Mouse (Mus musculus): ENCODE results near the gene Hspb1. TPM values are rescaled to one million over a fixed set of nuclear protein-coding genes. Genes with fewer than 3 reads are reported as not detected.

Gene Hspb1
- polyA plus RNA-seq, 1 experiment from 2014 or later, result 7.3 TPM

DNA sequence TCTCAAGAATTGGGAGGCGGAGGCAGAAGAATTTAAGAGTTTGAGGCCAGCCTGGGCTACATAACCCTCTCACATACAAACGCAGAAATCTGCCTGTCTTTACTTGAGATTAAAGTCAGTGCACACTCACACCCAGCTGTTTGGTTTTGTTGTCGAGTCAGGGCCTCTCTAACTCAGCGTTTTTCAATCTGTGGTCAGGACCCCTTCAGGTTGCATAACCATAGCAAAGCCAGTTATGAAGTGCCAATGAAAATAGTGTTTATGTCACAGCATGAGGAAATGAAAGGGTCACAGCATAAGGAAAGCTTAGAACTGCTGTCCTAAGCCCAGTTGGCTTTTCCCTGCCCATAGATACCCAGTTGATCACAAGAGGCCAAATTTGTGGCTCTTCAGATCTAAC, 19.1 kb downstream of the Hspb1 start:
- 87% methylated on average over 4 of the region's 4 CpGs for WGBS
- no peak overlapping the region for H3K9ac ChIP-seq (replicated peaks; ENCODE audit: low read depth, low read length)
- H3K27me3 ChIP-seq (replicated peaks; ENCODE audit: control insufficient read depth, insufficient read depth, low read length), result no peaks in the 10 kb centered on the region
- ATAC-seq, result no peak
- no peak overlapping the region for H3K4me2 ChIP-seq (ENCODE audit: low read length)
- H3K27ac ChIP-seq (ENCODE audit: low read length), result no peak overlapping the region
- H3K4me3 ChIP-seq (replicated peaks; ENCODE audit: low read length), result no peak overlapping the region
- no peaks in the 10 kb centered on the region for H3K9me3 ChIP-seq (ENCODE audit: control insufficient read depth, low read length)
- peaks cover 27% of the 10 kb centered on the region for H3K4me1 ChIP-seq (replicated peaks; ENCODE audit: control insufficient read depth, insufficient read depth, low read length)
- peaks cover 22% of the 10 kb centered on the region for H3K36me3 ChIP-seq (ENCODE audit: control insufficient read depth, insufficient read depth)

DNA sequence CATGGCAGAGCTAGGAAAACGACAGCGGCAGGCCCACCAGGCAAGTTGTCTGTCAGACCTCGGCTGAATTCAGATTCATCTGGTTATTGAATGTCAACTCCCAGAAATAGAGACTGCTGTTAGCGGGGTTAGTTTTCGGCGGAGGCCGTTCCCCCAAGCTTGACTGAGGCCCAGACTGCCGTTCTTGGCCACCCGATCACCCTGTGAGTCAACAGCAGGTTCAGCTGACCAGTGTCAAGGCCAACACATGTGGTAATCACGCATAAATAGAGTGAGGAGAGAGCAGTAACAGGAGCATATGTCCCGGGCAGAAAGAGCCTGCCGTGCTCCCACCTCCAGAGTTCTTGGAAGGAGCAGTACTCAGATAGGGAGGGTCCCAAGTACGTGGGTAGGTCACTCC, 19.5 kb downstream of the Hspb1 start:
- Histone ChIP-seq H3K36me3 (ENCODE audit: control insufficient read depth, insufficient read depth) (peaks cover 22% of the 10 kb centered on the region), H3K27me3 (replicated peaks; ENCODE audit: control insufficient read depth, insufficient read depth, low read length) (no peaks in the 10 kb centered on the region)
- no peak for ATAC-seq

DNA sequence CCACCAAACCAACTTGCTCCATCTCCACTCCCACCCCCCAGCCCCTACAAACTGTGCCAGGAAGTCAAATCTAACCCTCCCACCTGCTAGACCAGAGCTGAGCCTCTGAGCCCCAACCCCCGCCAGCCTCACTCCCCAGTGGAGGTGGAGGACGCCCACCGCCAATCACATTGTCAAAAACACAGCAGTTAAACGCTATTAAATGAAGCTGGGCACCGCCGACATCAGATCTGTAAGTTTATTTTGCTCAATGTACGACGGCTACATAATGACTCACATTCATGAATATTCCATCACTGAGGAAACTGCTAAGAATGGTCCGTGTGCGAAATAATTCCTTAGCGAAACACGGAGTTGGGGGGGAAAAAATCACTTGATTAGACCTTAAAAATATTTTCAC, 20.5 kb downstream of the Hspb1 start:
- Histone ChIP-seq H3K4me1 (replicated peaks; ENCODE audit: control insufficient read depth, insufficient read depth, low read length) (peaks cover 25% of the 10 kb centered on the region), H3K4me3 (replicated peaks; ENCODE audit: low read length) (no peak overlapping the region), H3K27ac (ENCODE audit: low read length) (no peak overlapping the region), H3K9me3 (ENCODE audit: control insufficient read depth, low read length) (no peaks in the 10 kb centered on the region), H3K36me3 (ENCODE audit: control insufficient read depth, insufficient read depth) (peaks cover 22% of the 10 kb centered on the region), H3K4me2 (ENCODE audit: low read length) (no peak overlapping the region), H3K9ac (replicated peaks; ENCODE audit: low read depth, low read length) (no peak overlapping the region), H3K27me3 (replicated peaks; ENCODE audit: control insufficient read depth, insufficient read depth, low read length) (no peaks in the 10 kb centered on the region)
- ATAC-seq, result no peak
- WGBS, result 43% methylated on average over 12 of the region's 12 CpGs

More for the DNA sequence above, 19.5 kb downstream of the Hspb1 start:
- Histone ChIP-seq H3K4me3 (replicated peaks; ENCODE audit: low read length) (no peak overlapping the region), H3K4me1 (replicated peaks; ENCODE audit: control insufficient read depth, insufficient read depth, low read length) (peaks cover 27% of the 10 kb centered on the region), H3K27ac (ENCODE audit: low read length) (no peak overlapping the region), H3K9me3 (ENCODE audit: control insufficient read depth, low read length) (no peaks in the 10 kb centered on the region), H3K4me2 (ENCODE audit: low read length) (no peak overlapping the region), H3K9ac (replicated peaks; ENCODE audit: low read depth, low read length) (no peak overlapping the region)
- 86% methylated on average over 13 of the region's 13 CpGs for WGBS

DNA sequence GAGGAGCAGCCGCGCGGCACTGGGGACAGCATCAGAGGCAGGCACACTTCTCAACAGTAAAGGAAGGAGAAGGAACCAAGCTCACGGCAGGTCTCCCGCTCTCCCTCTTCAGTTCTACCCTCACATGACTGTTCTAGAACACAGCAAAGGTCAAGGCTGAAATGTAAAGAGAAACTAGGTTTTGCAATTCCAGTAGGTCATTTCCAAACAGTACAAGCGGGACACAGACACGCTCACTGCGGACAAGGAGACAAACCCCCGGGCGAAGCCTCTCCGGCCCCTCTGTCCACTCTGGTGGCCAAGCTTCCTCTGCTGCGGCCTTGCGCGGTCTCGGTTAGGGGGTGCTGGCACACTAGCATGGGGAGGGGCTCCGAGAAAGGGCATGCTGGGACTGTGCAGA, 21.3 kb downstream of the Hspb1 start:
- no peak for ATAC-seq
- no peaks in the 10 kb centered on the region for H3K9me3 ChIP-seq (ENCODE audit: control insufficient read depth, low read length)
- H3K4me3 ChIP-seq (replicated peaks; ENCODE audit: low read length), result no peak overlapping the region
- H3K4me1 ChIP-seq (replicated peaks; ENCODE audit: control insufficient read depth, insufficient read depth, low read length), result peaks cover 17% of the 10 kb centered on the region
- no peak overlapping the region for H3K4me2 ChIP-seq (ENCODE audit: low read length)
- no peak overlapping the region for H3K9ac ChIP-seq (replicated peaks; ENCODE audit: low read depth, low read length)
- peaks cover 22% of the 10 kb centered on the region for H3K36me3 ChIP-seq (ENCODE audit: control insufficient read depth, insufficient read depth)
- no peak overlapping the region for H3K27ac ChIP-seq (ENCODE audit: low read length)
- 93% methylated on average over 16 of the region's 16 CpGs for WGBS
- no peaks in the 10 kb centered on the region for H3K27me3 ChIP-seq (replicated peaks; ENCODE audit: control insufficient read depth, insufficient read depth, low read length)

DNA sequence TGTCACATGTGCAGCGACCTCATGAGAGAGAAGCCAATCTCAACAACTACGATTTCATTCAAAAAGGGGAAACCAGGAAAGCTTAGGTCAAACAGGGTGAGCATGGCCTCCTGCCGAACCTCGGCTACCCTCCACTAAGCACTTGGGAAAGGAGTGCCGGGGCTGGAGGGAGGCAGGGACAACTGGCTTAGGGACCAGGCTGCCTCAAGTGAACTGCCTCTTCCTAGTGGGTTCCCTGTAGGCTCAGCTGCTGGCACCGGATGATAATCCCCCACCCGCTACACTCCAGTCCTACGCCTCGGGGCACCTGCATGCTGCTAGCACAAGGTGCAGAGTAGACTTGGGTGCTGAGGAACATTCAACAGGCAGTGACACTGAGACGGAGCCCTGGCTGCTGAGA, 21.9 kb downstream of the Hspb1 start:
- no peak for ATAC-seq
- no peak overlapping the region for H3K4me2 ChIP-seq (ENCODE audit: low read length)
- H3K9me3 ChIP-seq (ENCODE audit: control insufficient read depth, low read length), result no peaks in the 10 kb centered on the region
- no peak overlapping the region for H3K4me3 ChIP-seq (replicated peaks; ENCODE audit: low read length)
- 82% methylated on average over 10 of the region's 10 CpGs for WGBS
- peaks cover 22% of the 10 kb centered on the region for H3K36me3 ChIP-seq (ENCODE audit: control insufficient read depth, insufficient read depth)
- no peak overlapping the region for H3K27ac ChIP-seq (ENCODE audit: low read length)
- no peak overlapping the region for H3K9ac ChIP-seq (replicated peaks; ENCODE audit: low read depth, low read length)
- H3K27me3 ChIP-seq (replicated peaks; ENCODE audit: control insufficient read depth, insufficient read depth, low read length), result no peaks in the 10 kb centered on the region
- H3K4me1 ChIP-seq (replicated peaks; ENCODE audit: control insufficient read depth, insufficient read depth, low read length), result peaks cover 15% of the 10 kb centered on the region

DNA sequence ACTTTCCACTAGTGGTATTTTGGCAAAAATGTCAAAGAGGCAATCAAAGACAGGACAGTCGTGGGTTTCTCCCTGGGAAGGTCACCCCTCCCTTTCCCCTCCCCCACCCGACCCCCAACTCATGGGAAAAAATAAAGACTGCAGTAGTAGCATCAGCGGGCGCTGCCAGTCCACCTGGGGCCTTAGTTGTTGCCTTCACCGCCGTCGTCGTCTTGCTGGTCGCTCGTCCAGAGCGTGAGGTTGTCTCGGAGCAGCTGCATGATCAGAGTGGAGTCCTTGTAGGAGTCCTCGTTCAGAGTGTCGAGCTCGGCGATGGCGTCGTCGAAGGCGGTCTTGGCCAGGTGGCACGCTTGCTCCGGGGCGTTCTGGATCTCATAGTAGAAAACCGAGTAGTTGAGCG, 23.1 kb downstream of the Hspb1 start:
- no peaks in the 10 kb centered on the region for H3K27me3 ChIP-seq (replicated peaks; ENCODE audit: control insufficient read depth, insufficient read depth, low read length)
- 91% methylated on average over 25 of the region's 25 CpGs for WGBS
- H3K9me3 ChIP-seq (ENCODE audit: control insufficient read depth, low read length), result no peaks in the 10 kb centered on the region
- no peak overlapping the region for H3K4me3 ChIP-seq (replicated peaks; ENCODE audit: low read length)
- ATAC-seq, result no peak
- H3K9ac ChIP-seq (replicated peaks; ENCODE audit: low read depth, low read length), result no peak overlapping the region
- peaks cover 22% of the 10 kb centered on the region for H3K36me3 ChIP-seq (ENCODE audit: control insufficient read depth, insufficient read depth)
- H3K4me2 ChIP-seq (ENCODE audit: low read length), result no peak overlapping the region
- H3K4me1 ChIP-seq (replicated peaks; ENCODE audit: control insufficient read depth, insufficient read depth, low read length), result peaks cover 13% of the 10 kb centered on the region
- H3K27ac ChIP-seq (ENCODE audit: low read length), result no peak overlapping the region

DNA sequence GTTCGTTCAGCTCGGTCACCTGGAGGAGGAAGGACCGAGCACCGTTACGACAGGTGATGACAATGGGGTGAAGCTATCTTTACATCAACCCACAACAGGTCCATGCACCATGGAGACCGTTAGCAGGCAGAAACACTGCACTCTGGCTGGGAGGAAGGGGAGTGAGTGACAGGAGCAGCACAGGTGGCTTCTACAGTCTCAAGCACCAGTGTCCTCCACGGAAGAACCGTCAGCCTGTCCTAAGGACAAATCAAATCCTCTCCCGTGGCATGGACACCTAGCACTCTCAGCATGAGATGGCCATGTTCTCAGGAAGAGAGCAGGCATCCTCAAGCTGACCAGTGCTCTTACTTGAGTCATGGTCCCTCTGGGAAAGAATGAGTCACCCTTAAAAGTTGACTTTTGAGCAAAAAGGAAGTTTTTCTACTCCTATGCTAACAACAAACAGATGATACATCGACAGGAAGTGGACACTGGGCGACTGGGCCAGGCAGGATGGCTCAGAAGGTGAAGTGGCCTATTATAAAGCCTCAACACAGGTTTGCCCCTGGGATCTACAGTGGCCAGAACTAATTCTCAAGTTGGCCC, 24.0 kb downstream of the Hspb1 start:
- Histone ChIP-seq H3K9ac (replicated peaks; ENCODE audit: low read depth, low read length) (no peak overlapping the region), H3K27me3 (replicated peaks; ENCODE audit: control insufficient read depth, insufficient read depth, low read length) (no peaks in the 10 kb centered on the region), H3K36me3 (ENCODE audit: control insufficient read depth, insufficient read depth) (peaks cover 22% of the 10 kb centered on the region), H3K4me3 (replicated peaks; ENCODE audit: low read length) (no peak overlapping the region), H3K4me2 (ENCODE audit: low read length) (no peak overlapping the region), H3K27ac (ENCODE audit: low read length) (no peak overlapping the region), H3K9me3 (ENCODE audit: control insufficient read depth, low read length) (no peaks in the 10 kb centered on the region), H3K4me1 (replicated peaks; ENCODE audit: control insufficient read depth, insufficient read depth, low read length) (peaks cover 12% of the 10 kb centered on the region)
- no peak for ATAC-seq
- 94% methylated on average over 11 of the region's 11 CpGs for WGBS

DNA sequence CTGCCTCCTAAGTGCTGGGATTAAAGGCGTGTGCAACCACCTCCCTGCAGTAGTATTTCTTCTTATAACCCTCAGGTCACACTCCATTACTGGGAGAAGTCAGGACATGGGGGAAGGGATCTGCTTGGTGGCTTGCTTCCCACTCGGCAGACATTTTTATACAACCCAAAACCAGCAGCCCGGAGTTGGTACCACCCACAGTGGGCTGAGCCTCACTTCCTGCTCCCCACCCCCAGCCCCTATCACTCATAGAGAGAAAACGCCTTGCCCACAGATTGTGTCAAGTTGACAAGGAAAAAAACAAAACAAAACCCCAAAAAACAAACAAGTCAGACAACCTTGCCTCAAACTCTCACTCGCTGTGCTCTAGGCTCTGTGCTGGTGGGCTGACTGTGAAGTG, 25.5 kb downstream of the Hspb1 start:
- Histone ChIP-seq H3K9ac (replicated peaks; ENCODE audit: low read depth, low read length) (no peak overlapping the region), H3K27ac (ENCODE audit: low read length) (no peak overlapping the region), H3K9me3 (ENCODE audit: control insufficient read depth, low read length) (no peaks in the 10 kb centered on the region), H3K4me1 (replicated peaks; ENCODE audit: control insufficient read depth, insufficient read depth, low read length) (peaks cover 8% of the 10 kb centered on the region), H3K4me3 (replicated peaks; ENCODE audit: low read length) (no peak overlapping the region), H3K36me3 (ENCODE audit: control insufficient read depth, insufficient read depth) (peaks cover 20% of the 10 kb centered on the region), H3K27me3 (replicated peaks; ENCODE audit: control insufficient read depth, insufficient read depth, low read length) (no peaks in the 10 kb centered on the region), H3K4me2 (ENCODE audit: low read length) (no peak overlapping the region)
- WGBS, result 86% methylated on average over 5 of the region's 5 CpGs
- ATAC-seq, result no peak

DNA sequence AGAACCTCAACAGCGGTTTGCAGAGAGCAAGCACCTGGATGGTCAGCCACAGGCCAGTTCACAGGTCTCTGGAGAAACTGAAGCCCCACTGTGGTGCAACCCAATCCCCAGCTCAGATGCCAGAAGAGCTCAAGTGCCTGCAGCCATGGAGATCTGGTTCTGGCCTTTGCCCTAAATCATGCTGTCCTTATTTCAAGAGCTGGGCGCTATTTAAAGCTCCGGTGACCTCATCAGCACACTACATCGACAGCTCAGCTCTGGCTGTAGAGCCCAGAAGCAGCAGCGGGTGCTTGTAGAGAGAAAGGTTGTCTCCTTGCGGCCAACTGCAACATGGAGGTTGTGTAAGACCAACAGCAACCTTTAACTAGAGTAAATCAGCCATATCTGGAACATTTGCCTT, 26.4 kb downstream of the Hspb1 start:
- 91% methylated on average over 6 of the region's 6 CpGs for WGBS
- no peak overlapping the region for H3K27ac ChIP-seq (ENCODE audit: low read length)
- no peaks in the 10 kb centered on the region; the same call in 1 of the 2 replicates for H3K4me1 ChIP-seq (replicated peaks; ENCODE audit: control insufficient read depth, insufficient read depth, low read length)
- H3K27me3 ChIP-seq (replicated peaks; ENCODE audit: control insufficient read depth, insufficient read depth, low read length), result no peaks in the 10 kb centered on the region
- H3K36me3 ChIP-seq (ENCODE audit: control insufficient read depth, insufficient read depth), result peaks cover 28% of the 10 kb centered on the region
- no peaks in the 10 kb centered on the region for H3K9me3 ChIP-seq (ENCODE audit: control insufficient read depth, low read length)
- no peak for ATAC-seq
- no peak overlapping the region for H3K9ac ChIP-seq (replicated peaks; ENCODE audit: low read depth, low read length)
- no peak overlapping the region for H3K4me3 ChIP-seq (replicated peaks; ENCODE audit: low read length)
- H3K4me2 ChIP-seq (ENCODE audit: low read length), result no peak overlapping the region

DNA sequence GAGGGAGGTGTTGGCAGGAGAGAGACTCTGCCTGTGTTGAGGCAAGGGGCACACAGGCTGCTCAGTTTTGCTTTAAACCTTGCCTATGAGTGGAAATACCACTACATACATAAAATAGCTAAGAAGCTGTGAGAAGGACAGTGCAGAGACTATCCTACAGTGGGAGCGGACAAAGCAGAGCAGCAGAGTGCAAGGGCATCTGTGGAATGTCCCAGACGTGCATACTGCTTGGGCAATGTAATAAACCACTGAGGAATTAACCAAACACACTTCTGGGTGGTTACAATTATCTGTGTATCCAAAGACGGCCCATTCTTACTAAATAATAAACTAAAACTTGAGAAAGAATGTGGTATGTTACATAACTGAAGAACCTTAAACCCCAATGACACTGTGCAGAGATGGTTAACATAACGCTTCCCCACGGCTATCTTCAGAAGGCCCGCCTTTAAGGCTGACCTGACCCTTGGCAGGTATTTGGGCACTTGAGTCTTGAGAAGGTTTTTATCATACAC, 28.4 kb downstream of the Hspb1 start:
- Histone ChIP-seq H3K4me2 (ENCODE audit: low read length) (no peak overlapping the region), H3K36me3 (ENCODE audit: control insufficient read depth, insufficient read depth) (peaks cover 22% of the 10 kb centered on the region), H3K4me1 (replicated peaks; ENCODE audit: control insufficient read depth, insufficient read depth, low read length) (no peaks in the 10 kb centered on the region), H3K4me3 (replicated peaks; ENCODE audit: low read length) (no peak overlapping the region), H3K27ac (ENCODE audit: low read length) (no peak overlapping the region), H3K9ac (replicated peaks; ENCODE audit: low read depth, low read length) (no peak overlapping the region), H3K27me3 (replicated peaks; ENCODE audit: control insufficient read depth, insufficient read depth, low read length) (no peaks in the 10 kb centered on the region), H3K9me3 (ENCODE audit: control insufficient read depth, low read length) (no peaks in the 10 kb centered on the region)
- WGBS, result 92% methylated on average over 6 of the region's 6 CpGs
- ATAC-seq, result no peak

All from forebrain, embryonic 16.5 days (tissue).